14 mouse cellular contexts compared by ENCODE assay signal in the genomic region with DNA sequence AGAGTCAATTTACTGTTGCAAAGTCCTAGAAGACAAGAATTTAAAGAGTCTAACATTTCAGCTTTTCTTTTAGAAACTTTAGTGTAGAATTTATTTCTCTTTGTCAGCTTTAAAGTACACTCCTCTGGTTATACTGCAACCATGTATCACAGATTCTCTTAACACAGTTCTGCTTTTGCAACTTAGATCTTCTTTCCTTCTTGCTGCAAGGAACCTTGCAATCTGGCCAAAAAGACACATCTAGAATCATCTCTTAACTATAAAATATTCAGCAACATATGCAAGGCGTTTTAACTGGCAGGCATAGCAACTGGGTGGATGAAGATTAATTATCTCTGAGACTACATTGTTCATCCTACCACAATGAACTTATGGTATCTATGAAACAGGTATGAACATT.
"Had no signal": no experiment of that assay in that cellular context is flagged by ENCODE, and none has a peak within 500 bp of the region (broad histone marks: within the 10 kb centered on the region; RNA-seq: fewer than 3 reads in every experiment).

No protein-coding gene starts in this region.

- DNase-seq: lung, adult 18-20 months; lung, embryonic 14.5 days; lung, postnatal 10 days; lung, postnatal 4 days; midbrain, embryonic 14.5 days; retina, postnatal 1 day; right cerebral cortex, adult 18-20 months; right cerebral cortex, postnatal 25 days; right cerebral cortex, postnatal 4 days; spleen, adult 18-20 months; thymus, adult 18-20 months; thymus, postnatal 14 days; thymus, postnatal 36 days had no signal

- ATAC-seq: midbrain, embryonic 16.5 days had no signal
